Mouse (Mus musculus): ENCODE data around the gene Mapkap1. TPM values are rescaled to one million over a fixed set of nuclear protein-coding genes. Genes with fewer than 3 reads are reported as not detected.

The Mapkap1 gene
- polyA plus RNA-seq, 1 experiment from 2014 or later: 86.1 TPM

DNA sequence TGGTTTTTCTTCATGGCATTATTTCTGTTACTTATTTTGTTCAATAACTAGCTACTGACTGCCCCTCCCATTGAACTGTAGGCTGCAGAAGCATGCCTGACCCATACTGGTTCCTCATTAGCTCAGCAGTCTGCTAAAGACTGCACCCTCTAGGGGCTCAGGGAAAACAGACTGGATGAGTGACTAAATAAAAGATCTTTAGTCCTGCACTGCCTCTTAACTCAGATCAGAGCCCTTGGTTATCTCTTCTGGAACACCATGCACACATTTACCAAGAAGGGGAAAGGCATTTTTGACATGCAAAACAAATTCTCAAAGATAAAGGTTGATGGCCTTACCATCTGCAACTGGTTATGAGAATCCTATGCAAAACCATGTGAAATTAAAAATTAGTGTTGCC, 157.3 kb downstream of the Mapkap1 start:
- Histone ChIP-seq H3K4me2 (replicated peaks) (no peak overlapping the region), H3K36me3 (no peaks in the 10 kb centered on the region), H3K4me3 (replicated peaks) (no peak overlapping the region), H3K4me1 (replicated peaks) (peaks cover 4% of the 10 kb centered on the region; the same call in 1 of the 2 replicates), H3K27me3 (replicated peaks) (no peaks in the 10 kb centered on the region), H3K27ac (peak overlapping the region; percentile 80), H3K9me3 (no peaks in the 10 kb centered on the region), H3K9ac (no peak overlapping the region)
- no peak for ATAC-seq

DNA sequence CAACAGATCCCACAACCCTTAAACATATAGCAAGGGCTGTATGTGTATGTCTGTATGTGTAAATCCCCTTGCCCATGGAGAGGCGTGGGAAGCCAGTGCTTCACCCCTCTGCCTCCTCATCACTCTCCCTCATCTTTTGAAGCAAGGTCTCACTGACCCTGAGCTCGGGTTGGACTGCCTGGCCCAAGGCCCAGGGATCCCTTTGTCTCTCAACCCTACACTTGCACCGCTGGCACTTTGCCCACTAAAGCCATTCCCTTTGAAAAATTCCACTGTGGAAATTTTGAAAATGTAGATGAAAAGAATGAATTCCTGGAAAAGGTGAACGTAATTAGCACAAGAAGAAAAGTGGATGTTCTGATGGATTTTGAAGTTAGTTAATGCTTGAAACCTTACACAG, 159.6 kb downstream of the Mapkap1 start:
- 70% methylated on average over 4 of the region's 4 CpGs for WGBS
- no peak overlapping the region for H3K9ac ChIP-seq
- H3K4me3 ChIP-seq (replicated peaks): no peak overlapping the region
- no peak overlapping the region for H3K27ac ChIP-seq
- H3K36me3 ChIP-seq: no peaks in the 10 kb centered on the region
- H3K4me1 ChIP-seq (replicated peaks): peaks cover 7% of the 10 kb centered on the region
- H3K27me3 ChIP-seq (replicated peaks): no peaks in the 10 kb centered on the region
- no peak overlapping the region for H3K4me2 ChIP-seq (replicated peaks)
- H3K9me3 ChIP-seq: no peaks in the 10 kb centered on the region
- no peak for ATAC-seq

DNA sequence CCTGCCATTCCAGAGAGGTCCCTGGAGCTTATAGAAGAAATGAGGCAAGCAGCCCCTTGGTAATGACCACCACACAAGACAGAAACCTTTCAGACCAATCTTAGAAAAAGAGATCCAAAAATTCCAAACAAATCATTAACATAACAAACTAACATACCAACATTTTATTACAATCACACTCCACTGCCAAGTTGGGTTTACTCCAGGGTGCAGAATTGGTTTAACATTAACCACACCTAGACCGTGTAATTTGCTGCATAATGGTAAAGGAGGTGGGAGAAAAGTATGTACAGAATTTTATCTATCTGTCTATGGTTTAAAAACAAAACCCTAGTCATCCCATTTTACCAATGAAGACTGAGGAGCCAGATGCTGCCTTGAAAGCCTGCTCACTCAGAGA, 160.0 kb downstream of the Mapkap1 start:
- no peak for ATAC-seq
- Histone ChIP-seq H3K4me2 (replicated peaks) (no peak overlapping the region), H3K36me3 (no peaks in the 10 kb centered on the region), H3K27me3 (replicated peaks) (no peaks in the 10 kb centered on the region), H3K4me3 (replicated peaks) (no peak overlapping the region), H3K9ac (no peak overlapping the region), H3K9me3 (no peaks in the 10 kb centered on the region), H3K4me1 (replicated peaks) (peaks cover 7% of the 10 kb centered on the region), H3K27ac (no peak overlapping the region)
- 65% methylated on average over 1 of the region's 1 CpGs for WGBS

GRCm38 (mm10) chr2:34569131-34569530, 162.6 kb downstream of the Mapkap1 start:
- H3K4me1 ChIP-seq (replicated peaks): peaks cover 4% of the 10 kb centered on the region; the same call in 1 of the 2 replicates
- no peak overlapping the region for H3K4me3 ChIP-seq (replicated peaks)
- no peaks in the 10 kb centered on the region for H3K9me3 ChIP-seq
- 67% methylated on average over 5 of the region's 5 CpGs for WGBS
- no peak overlapping the region for H3K9ac ChIP-seq
- no peak overlapping the region for H3K4me2 ChIP-seq (replicated peaks)
- no peaks in the 10 kb centered on the region for H3K36me3 ChIP-seq
- H3K27ac ChIP-seq: 0 out of 2 replicates have a peak overlapping the region, but pooled peaks have one; percentile 32
- H3K27me3 ChIP-seq (replicated peaks): no peaks in the 10 kb centered on the region
- ATAC-seq: no peak

GRCm38 (mm10) chr2:34570378-34570777, 163.8 kb downstream of the Mapkap1 start:
- H3K27me3 ChIP-seq (replicated peaks): no peaks in the 10 kb centered on the region
- H3K4me1 ChIP-seq (replicated peaks): peaks cover 4% of the 10 kb centered on the region; the same call in 1 of the 2 replicates
- H3K9ac ChIP-seq: no peak overlapping the region
- H3K4me3 ChIP-seq (replicated peaks): no peak overlapping the region
- no peak overlapping the region for H3K27ac ChIP-seq
- 39% methylated on average over 6 of the region's 6 CpGs for WGBS
- no peaks in the 10 kb centered on the region for H3K9me3 ChIP-seq
- no peak overlapping the region for H3K4me2 ChIP-seq (replicated peaks)
- no peaks in the 10 kb centered on the region for H3K36me3 ChIP-seq
- ATAC-seq: no peak

DNA sequence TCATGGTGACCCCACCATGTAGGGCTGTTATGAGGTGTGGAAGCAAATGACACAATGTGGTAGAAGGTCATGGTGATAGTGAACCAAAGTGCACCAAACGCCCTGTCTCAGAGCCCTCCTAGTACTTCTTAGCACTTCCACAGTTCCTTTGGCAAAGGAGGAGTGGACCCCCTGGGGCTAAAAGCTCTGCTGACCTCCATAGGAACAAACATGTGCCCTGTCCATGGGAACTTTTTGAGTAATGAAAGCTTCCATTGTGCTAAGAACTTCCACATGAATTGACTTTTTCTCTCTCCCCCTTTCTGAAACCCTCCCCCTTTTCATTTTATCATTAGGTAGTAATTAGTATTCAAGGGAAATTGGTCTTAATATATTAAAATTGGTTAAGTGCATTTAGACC, 164.5 kb downstream of the Mapkap1 start:
- 63% methylated on average over 1 of the region's 1 CpGs for WGBS
- ATAC-seq: no peak
- H3K4me2 ChIP-seq (replicated peaks): no peak overlapping the region

GRCm38 (mm10) chr2:34573073-34573472, 166.5 kb downstream of the Mapkap1 start:
- Histone ChIP-seq H3K27me3 (replicated peaks) (no peaks in the 10 kb centered on the region), H3K4me3 (replicated peaks) (no peak overlapping the region), H3K27ac (no peak overlapping the region), H3K36me3 (no peaks in the 10 kb centered on the region), H3K4me1 (replicated peaks) (peaks cover 4% of the 10 kb centered on the region; the same call in 1 of the 2 replicates), H3K4me2 (replicated peaks) (no peak overlapping the region), H3K9me3 (no peaks in the 10 kb centered on the region), H3K9ac (no peak overlapping the region)
- ATAC-seq: no peak
- 40% methylated on average over 4 of the region's 4 CpGs for WGBS

More for the DNA sequence above, 164.5 kb downstream of the Mapkap1 start:
- no peaks in the 10 kb centered on the region for H3K36me3 ChIP-seq
- H3K4me1 ChIP-seq (replicated peaks): peaks cover 4% of the 10 kb centered on the region; the same call in 1 of the 2 replicates
- H3K9me3 ChIP-seq: no peaks in the 10 kb centered on the region
- no peak overlapping the region for H3K9ac ChIP-seq
- no peaks in the 10 kb centered on the region for H3K27me3 ChIP-seq (replicated peaks)
- H3K4me3 ChIP-seq (replicated peaks): no peak overlapping the region
- H3K27ac ChIP-seq: no peak overlapping the region

DNA sequence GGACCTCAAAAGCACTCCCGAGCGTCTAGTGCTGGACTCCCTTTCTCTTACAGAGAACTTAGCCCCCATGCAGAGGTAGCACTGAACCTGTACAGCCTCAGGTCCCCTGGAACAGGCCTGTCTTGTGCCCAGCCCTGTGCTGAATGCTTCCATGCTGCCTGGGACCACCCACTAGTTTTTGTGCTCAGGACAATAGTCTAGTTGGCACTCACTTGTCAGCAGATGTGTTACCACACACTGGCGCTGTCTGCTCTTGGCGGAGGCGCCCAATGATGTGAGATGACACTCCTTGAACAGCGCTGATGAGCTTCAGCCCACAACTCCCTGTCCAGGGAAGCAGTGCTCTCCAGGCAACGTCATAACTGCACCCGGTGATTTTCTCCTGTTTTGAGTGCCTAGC, 182.0 kb downstream of the Mapkap1 start:
- H3K4me1 ChIP-seq (replicated peaks): peaks cover 15% of the 10 kb centered on the region; the same call in 1 of the 2 replicates
- no peak overlapping the region for H3K4me2 ChIP-seq (replicated peaks)
- no peaks in the 10 kb centered on the region for H3K27me3 ChIP-seq (replicated peaks)
- H3K27ac ChIP-seq: no peak overlapping the region
- H3K4me3 ChIP-seq (replicated peaks): no peak overlapping the region
- no peak overlapping the region for H3K9ac ChIP-seq
- ATAC-seq: no peak
- 84% methylated on average over 8 of the region's 8 CpGs for WGBS
- H3K36me3 ChIP-seq: peaks cover 6% of the 10 kb centered on the region; the same call in 1 of the 2 replicates
- H3K9me3 ChIP-seq: no peaks in the 10 kb centered on the region

DNA sequence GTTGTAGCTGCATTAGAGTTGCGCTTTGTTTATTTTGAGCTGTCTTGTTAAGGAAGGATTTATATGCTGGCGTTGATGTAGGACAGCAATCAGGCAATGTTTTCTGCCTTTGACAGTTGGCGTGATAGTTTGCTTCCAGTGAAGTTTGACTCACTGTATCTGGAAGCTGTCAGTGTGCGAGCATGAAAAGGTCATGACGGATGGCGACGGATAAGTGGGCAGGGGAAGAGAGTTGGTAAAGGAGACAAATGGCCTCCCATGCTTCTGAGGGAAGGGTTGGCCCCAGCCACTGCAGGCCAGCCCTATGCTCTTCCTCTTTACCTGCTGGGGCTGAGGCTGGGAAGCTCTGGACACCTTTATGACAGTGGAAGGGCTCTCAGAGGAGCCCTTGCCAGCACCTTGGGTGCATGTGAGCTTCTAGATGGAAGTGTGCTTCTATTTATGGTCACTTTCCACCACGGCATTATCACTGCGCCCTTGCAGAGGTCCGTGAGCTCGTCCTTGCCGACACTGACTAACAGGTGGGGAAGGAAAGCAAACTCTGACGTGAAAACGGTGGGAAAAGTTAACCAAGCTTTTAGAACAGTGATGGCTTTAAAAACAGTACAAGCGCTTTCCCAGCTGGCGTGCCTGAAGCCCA, 185.3 kb downstream of the Mapkap1 start:
- H3K4me2 ChIP-seq (replicated peaks): no peak overlapping the region
- peak overlapping the region; percentile 74 for H3K27ac ChIP-seq
- no peak overlapping the region for H3K9ac ChIP-seq
- H3K4me3 ChIP-seq (replicated peaks): no peak overlapping the region
- 45% methylated on average over 16 of the region's 16 CpGs for WGBS
- H3K36me3 ChIP-seq: no peaks in the 10 kb centered on the region
- H3K4me1 ChIP-seq (replicated peaks): peaks cover 15% of the 10 kb centered on the region; the same call in 1 of the 2 replicates
- H3K27me3 ChIP-seq (replicated peaks): no peaks in the 10 kb centered on the region
- no peaks in the 10 kb centered on the region for H3K9me3 ChIP-seq
- peak; percentile 34 for ATAC-seq

- no peaks in the 10 kb centered on the region for H3K36me3 ChIP-seq
- no peak overlapping the region for H3K4me2 ChIP-seq (replicated peaks)
- 42% methylated on average over 8 of the region's 8 CpGs for WGBS
- no peaks in the 10 kb centered on the region for H3K9me3 ChIP-seq
- peak overlapping the region; percentile 74 for H3K27ac ChIP-seq
- H3K4me1 ChIP-seq (replicated peaks): peaks cover 15% of the 10 kb centered on the region; the same call in 1 of the 2 replicates
- H3K27me3 ChIP-seq (replicated peaks): no peaks in the 10 kb centered on the region
- no peak overlapping the region for H3K9ac ChIP-seq
- H3K4me3 ChIP-seq (replicated peaks): no peak overlapping the region
- peak; percentile 56; the same call in 1 of the 2 replicates for ATAC-seq
These were observed 185.9 kb downstream of the Mapkap1 start for GRCm38 (mm10) chr2:34592361-34592960.

GRCm38 (mm10) chr2:34594001-34594400, 187.4 kb downstream of the Mapkap1 start:
- H3K36me3 ChIP-seq: no peaks in the 10 kb centered on the region
- WGBS: 88% methylated on average over 5 of the region's 5 CpGs
- no peak overlapping the region for H3K27ac ChIP-seq
- H3K9me3 ChIP-seq: no peaks in the 10 kb centered on the region
- H3K9ac ChIP-seq: no peak overlapping the region
- H3K4me3 ChIP-seq (replicated peaks): no peak overlapping the region
- no peak for ATAC-seq
- no peaks in the 10 kb centered on the region for H3K27me3 ChIP-seq (replicated peaks)
- H3K4me2 ChIP-seq (replicated peaks): no peak overlapping the region
- peaks cover 11% of the 10 kb centered on the region; the same call in 1 of the 2 replicates for H3K4me1 ChIP-seq (replicated peaks)

DNA sequence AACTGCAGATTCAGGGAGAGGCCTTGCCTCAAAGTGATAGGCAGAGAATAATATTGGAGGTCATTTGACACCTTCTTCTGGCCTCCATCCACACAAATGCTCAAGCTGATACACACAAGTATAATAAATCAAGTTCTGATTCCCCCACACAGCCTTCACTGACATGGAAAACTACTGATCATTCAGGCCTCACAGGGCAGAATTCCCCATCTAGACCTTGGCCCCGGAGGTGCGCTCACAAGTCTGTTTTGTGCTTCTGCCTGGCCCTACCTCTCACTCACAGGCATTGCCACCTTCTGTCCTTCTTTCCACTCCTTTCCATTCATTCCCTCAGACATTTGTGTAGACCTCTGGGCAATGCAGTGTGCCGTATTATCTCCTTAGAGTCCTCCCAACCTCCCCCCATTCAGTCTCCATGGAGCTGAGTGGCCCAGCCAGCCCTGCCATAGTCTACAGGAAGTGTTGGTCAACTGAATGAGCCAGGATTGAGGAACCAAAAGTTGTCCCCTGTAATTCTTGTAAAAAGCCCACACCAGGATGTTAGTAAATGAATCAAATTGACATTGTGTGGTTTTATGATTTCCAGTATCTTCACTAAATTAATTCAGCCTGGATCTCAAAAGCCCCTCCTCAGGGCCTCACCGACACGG, 193.2 kb downstream of the Mapkap1 start:
- H3K4me3 ChIP-seq (replicated peaks): no peak overlapping the region
- H3K9me3 ChIP-seq: no peaks in the 10 kb centered on the region
- no peak overlapping the region for H3K9ac ChIP-seq
- H3K36me3 ChIP-seq: no peaks in the 10 kb centered on the region
- H3K27ac ChIP-seq: no peak overlapping the region
- WGBS: 76% methylated on average over 5 of the region's 5 CpGs
- no peaks in the 10 kb centered on the region for H3K27me3 ChIP-seq (replicated peaks)
- H3K4me2 ChIP-seq (replicated peaks): no peak overlapping the region
- no peak for ATAC-seq
- peaks cover 18% of the 10 kb centered on the region for H3K4me1 ChIP-seq (replicated peaks)

Measured in intestine, embryonic 15.5 days (tissue).